Mouse (Mus musculus): ENCODE measurements around the gene Msln. TPM values are rescaled to one million over a fixed set of nuclear protein-coding genes. Genes with fewer than 3 reads are reported as not detected.

Msln gene
- polyA plus RNA-seq (2012; rRNA removed; ENCODE audit: low replicate concordance) = 18.0 and 39.1 TPM in 2 replicates

GRCm38 (mm10) chr17:25754241-25754640, at the start of gene Msln:
TSS of gene Msln (minus strand) at chr17:25754378.

GRCm38 (mm10) chr17:25796951-25797369, 42.8 kb upstream of the Msln start, which contains the start of gene Metrn:
TSS of gene Metrn (minus strand) at chr17:25797136.

GRCm38 (mm10) chr17:25795609-25796092, 41.5 kb upstream of the Msln start, which contains the start of gene AC134908.4:
TSS of gene AC134908.4 (minus strand) at chr17:25795659.

GRCm38 (mm10) chr17:25792615-25793014, 38.4 kb upstream of the Msln start, which contains the start of gene Fam173a:
TSS of gene Fam173a (minus strand) at chr17:25792901.

GRCm38 (mm10) chr17:25786280-25786679, 32.1 kb upstream of the Msln start, which contains the start of gene Ccdc78:
TSS of gene Ccdc78 (plus strand) at chr17:25786580.

GRCm38 (mm10) chr17:25785281-25785745, 31.1 kb upstream of the Msln start, which contains the start of gene Haghl:
TSS of gene Haghl (minus strand) at chr17:25785673.

GRCm38 (mm10) chr17:25773549-25774120, 19.5 kb upstream of the Msln start, which contains the start of gene Narfl:
TSS of gene Narfl (plus strand) at chr17:25773776.

GRCm38 (mm10) chr17:25735745-25736144, 18.4 kb downstream of the Msln start, which contains the start of gene Mslnl:
TSS of gene Mslnl (plus strand) at chr17:25736042.

GRCm38 (mm10) chr17:25727265-25728008, 26.7 kb downstream of the Msln start, which contains the start of the genes Chtf18 and Rpusd1:
TSS of gene Chtf18 (minus strand) at chr17:25727419.
TSS of gene Rpusd1 (plus strand) at chr17:25727670.

GRCm38 (mm10) chr17:25716711-25717637, 37.2 kb downstream of the Msln start, which contains the start of gene Gng13:
TSS of gene Gng13 (plus strand) at chr17:25717171.

Other genes with a start within 250 kb of the Msln start
- gene Sox8, start 183.7 kb downstream of the Msln start, polyA plus RNA-seq (2012; rRNA removed; ENCODE audit: low replicate concordance) = 0.64 and 1.4 TPM in 2 replicates
- gene Lmf1, start 175.3 kb downstream of the Msln start, polyA plus RNA-seq (2012; rRNA removed; ENCODE audit: low replicate concordance) = 29.3 and 35.8 TPM in 2 replicates
- gene Gng13, start 37.2 kb downstream of the Msln start, polyA plus RNA-seq (2012; rRNA removed; ENCODE audit: low replicate concordance) = not detected in 2 replicates
- 3.0 and 8.4 TPM in 2 replicates for gene Chtf18, start 27.0 kb downstream of the Msln start, polyA plus RNA-seq (2012; rRNA removed; ENCODE audit: low replicate concordance)
- gene Rpusd1, start 26.7 kb downstream of the Msln start, polyA plus RNA-seq (2012; rRNA removed; ENCODE audit: low replicate concordance) = 33.3 and 43.5 TPM in 2 replicates
- gene Mslnl, start 18.3 kb downstream of the Msln start, polyA plus RNA-seq (2012; rRNA removed; ENCODE audit: low replicate concordance) = 0.26 and 0.95 TPM in 2 replicates
- 30.7 and 33.1 TPM in 2 replicates for gene Narfl, start 19.4 kb upstream of the Msln start, polyA plus RNA-seq (2012; rRNA removed; ENCODE audit: low replicate concordance)
- 33.7 and 63.5 TPM in 2 replicates for gene Haghl, start 31.3 kb upstream of the Msln start, polyA plus RNA-seq (2012; rRNA removed; ENCODE audit: low replicate concordance)
- gene Ccdc78, start 32.2 kb upstream of the Msln start, polyA plus RNA-seq (2012; rRNA removed; ENCODE audit: low replicate concordance) = 0.13 TPM in 1 of 2 replicates, not detected in the other
- gene Fam173a, start 38.5 kb upstream of the Msln start, polyA plus RNA-seq (2012; rRNA removed; ENCODE audit: low replicate concordance) = 100 and 103 TPM in 2 replicates
- gene AC134908.4, start 41.3 kb upstream of the Msln start, polyA plus RNA-seq (2012; rRNA removed; ENCODE audit: low replicate concordance) = not detected in 2 replicates
- 31.8 and 52.1 TPM in 2 replicates for gene Metrn, start 42.8 kb upstream of the Msln start, polyA plus RNA-seq (2012; rRNA removed; ENCODE audit: low replicate concordance)
- gene Fbxl16, start 54.7 kb upstream of the Msln start, polyA plus RNA-seq (2012; rRNA removed; ENCODE audit: low replicate concordance) = 1.3 and 10.1 TPM in 2 replicates
- 29.1 and 47.7 TPM in 2 replicates for gene Wdr24, start 69.2 kb upstream of the Msln start, polyA plus RNA-seq (2012; rRNA removed; ENCODE audit: low replicate concordance)
- 107 and 138 TPM in 2 replicates for gene Jmjd8, start 74.5 kb upstream of the Msln start, polyA plus RNA-seq (2012; rRNA removed; ENCODE audit: low replicate concordance)
- 147 and 198 TPM in 2 replicates for gene Stub1, start 79.0 kb upstream of the Msln start, polyA plus RNA-seq (2012; rRNA removed; ENCODE audit: low replicate concordance)
- gene Rhbdl1, start 82.9 kb upstream of the Msln start, polyA plus RNA-seq (2012; rRNA removed; ENCODE audit: low replicate concordance) = 63.1 and 173 TPM in 2 replicates
- gene Gm20683, start 87.4 kb upstream of the Msln start, polyA plus RNA-seq (2012; rRNA removed; ENCODE audit: low replicate concordance) = 51.2 and 72.8 TPM in 2 replicates
- 48.9 and 77.3 TPM in 2 replicates for gene Rhot2, start 90.5 kb upstream of the Msln start, polyA plus RNA-seq (2012; rRNA removed; ENCODE audit: low replicate concordance)
- 16.4 and 55.2 TPM in 2 replicates for gene Wdr90, start 107.1 kb upstream of the Msln start, polyA plus RNA-seq (2012; rRNA removed; ENCODE audit: low replicate concordance)
- 84.2 and 113 TPM in 2 replicates for gene Mcrip2, start 114.4 kb upstream of the Msln start, polyA plus RNA-seq (2012; rRNA removed; ENCODE audit: low replicate concordance)
- 47.8 and 80.7 TPM in 2 replicates for gene Mettl26, start 120.7 kb upstream of the Msln start, polyA plus RNA-seq (2012; rRNA removed; ENCODE audit: low replicate concordance)
- 0.54 and 1.1 TPM in 2 replicates for gene Wfikkn1, start 126.5 kb upstream of the Msln start, polyA plus RNA-seq (2012; rRNA removed; ENCODE audit: low replicate concordance)
- 35.2 and 54.0 TPM in 2 replicates for gene Rab40c, start 165.3 kb upstream of the Msln start, polyA plus RNA-seq (2012; rRNA removed; ENCODE audit: low replicate concordance)
- gene Pigq, start 190.6 kb upstream of the Msln start, polyA plus RNA-seq (2012; rRNA removed; ENCODE audit: low replicate concordance) = 166 and 173 TPM in 2 replicates
- gene Nhlrc4, start 190.6 kb upstream of the Msln start, polyA plus RNA-seq (2012; rRNA removed; ENCODE audit: low replicate concordance) = 1.0 TPM in 1 of 2 replicates, not detected in the other
- 0.12 TPM in 1 of 2 replicates, not detected in the other for gene A930017K11Rik, start 198.2 kb upstream of the Msln start, polyA plus RNA-seq (2012; rRNA removed; ENCODE audit: low replicate concordance)
- gene Capn15, start 231.4 kb upstream of the Msln start, polyA plus RNA-seq (2012; rRNA removed; ENCODE audit: low replicate concordance) = 22.9 and 54.5 TPM in 2 replicates

Measured in subcutaneous adipose tissue, adult 2 months (tissue).